Mouse (Mus musculus): ENCODE results near the gene Serpina16.

GRCm38 (mm10) chr12:103695429-103695828, 19.5 kb upstream of the Serpina16 start, which contains the start of gene Serpina1f:
- TF ChIP-seq CTCF (IDR thresholded peaks at IDR 0.05; ENCODE audit: extremely low read depth, insufficient read length, insufficient replicate concordance, low read depth, low read length) (no peak), POLR2A (IDR thresholded peaks at IDR 0.05; ENCODE audit: low read depth, low read length) (no peak)

Data from small intestine, adult 2 months (tissue).